Mouse (Mus musculus): ENCODE measurements around the gene Arih1. TPM values are rescaled to one million over a fixed set of nuclear protein-coding genes. Genes with fewer than 3 reads are reported as not detected.

The Arih1 gene
- polyA plus RNA-seq, 1 experiment from 2014 or later = 7.0 TPM

DNA sequence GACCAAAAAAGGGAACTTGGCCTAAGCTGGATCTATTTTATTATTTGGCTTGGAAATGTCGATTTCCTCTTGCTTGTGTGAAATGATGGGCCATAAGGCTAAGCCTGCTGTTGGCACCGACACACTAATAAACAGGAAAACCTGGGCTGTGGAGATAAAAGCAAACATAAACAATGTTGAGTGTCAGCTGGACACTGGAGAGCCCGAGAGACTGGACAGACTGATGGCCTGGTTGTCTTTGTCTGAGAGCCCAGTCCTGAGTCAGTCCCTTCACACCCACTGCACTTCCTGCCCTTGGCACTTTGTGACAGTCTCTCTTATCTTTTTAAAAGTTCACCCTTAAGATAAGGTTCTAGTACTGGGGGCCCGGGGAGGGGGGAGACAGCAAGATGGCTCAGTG, 36.5 kb upstream of the Arih1 start:
- Histone ChIP-seq H3K4me2 (replicated peaks; ENCODE audit: low read depth, low read length) (no peak overlapping the region), H3K9ac (replicated peaks; ENCODE audit: low read depth) (no peak overlapping the region), H3K27me3 (replicated peaks; ENCODE audit: insufficient read depth, low read length) (no peaks in the 10 kb centered on the region), H3K4me3 (ENCODE audit: low read depth, low read length) (no peak overlapping the region), H3K4me1 (ENCODE audit: insufficient read depth, low read depth, low read length) (no peaks in the 10 kb centered on the region), H3K27ac (ENCODE audit: low read length) (no peak overlapping the region), H3K36me3 (ENCODE audit: insufficient read depth, low read length) (no peaks in the 10 kb centered on the region), H3K9me3 (ENCODE audit: low read length) (no peaks in the 10 kb centered on the region)
- 19% methylated on average over 4 of the region's 4 CpGs for WGBS
- ATAC-seq = peak; percentile 87
- peak; percentile 52 for DNase-seq (ENCODE audit: low spot score)
- peak; percentile 78 for TF ChIP-seq EP300 (IDR thresholded peaks at IDR 0.05)
- TF ChIP-seq CTCF (IDR thresholded peaks at IDR 0.05) = no peak

- Histone ChIP-seq H3K4me2 (replicated peaks; ENCODE audit: low read depth, low read length) (no peak overlapping the region), H3K27me3 (replicated peaks; ENCODE audit: insufficient read depth, low read length) (no peaks in the 10 kb centered on the region), H3K9me3 (ENCODE audit: low read length) (no peaks in the 10 kb centered on the region), H3K36me3 (ENCODE audit: insufficient read depth, low read length) (no peaks in the 10 kb centered on the region), H3K27ac (ENCODE audit: low read length) (no peak overlapping the region), H3K9ac (replicated peaks; ENCODE audit: low read depth) (no peak overlapping the region), H3K4me3 (ENCODE audit: low read depth, low read length) (no peak overlapping the region), H3K4me1 (ENCODE audit: insufficient read depth, low read depth, low read length) (no peaks in the 10 kb centered on the region)
- DNase-seq (ENCODE audit: low spot score) = no peak
- TF ChIP-seq EP300 (IDR thresholded peaks at IDR 0.05) = no peak
- TF ChIP-seq CTCF (IDR thresholded peaks at IDR 0.05) = no peak
- 73% methylated on average over 2 of the region's 2 CpGs for WGBS
- ATAC-seq = 0 out of 2 replicates have a peak, but pooled peaks have one; percentile 28
Measured at GRCm38 (mm10) chr9:59519396-59519795, 33.0 kb upstream of the Arih1 start.

- H3K4me3 ChIP-seq (ENCODE audit: low read depth, low read length) = no peak overlapping the region
- ATAC-seq (no peak), DNase-seq (ENCODE audit: low spot score) (peak; percentile 31)
- no peaks in the 10 kb centered on the region for H3K36me3 ChIP-seq (ENCODE audit: insufficient read depth, low read length)
- no peaks in the 10 kb centered on the region for H3K27me3 ChIP-seq (replicated peaks; ENCODE audit: insufficient read depth, low read length)
- H3K9me3 ChIP-seq (ENCODE audit: low read length) = no peaks in the 10 kb centered on the region
- 29% methylated on average over 5 of the region's 5 CpGs for WGBS
- no peaks in the 10 kb centered on the region for H3K4me1 ChIP-seq (ENCODE audit: insufficient read depth, low read depth, low read length)
- H3K27ac ChIP-seq (ENCODE audit: low read length) = no peak overlapping the region
- H3K4me2 ChIP-seq (replicated peaks; ENCODE audit: low read depth, low read length) = no peak overlapping the region
- TF ChIP-seq EP300 (IDR thresholded peaks at IDR 0.05) = no peak
- no peak for TF ChIP-seq CTCF (IDR thresholded peaks at IDR 0.05)
- H3K9ac ChIP-seq (replicated peaks; ENCODE audit: low read depth) = no peak overlapping the region
Measured at GRCm38 (mm10) chr9:59518976-59519375, 32.6 kb upstream of the Arih1 start.

DNA sequence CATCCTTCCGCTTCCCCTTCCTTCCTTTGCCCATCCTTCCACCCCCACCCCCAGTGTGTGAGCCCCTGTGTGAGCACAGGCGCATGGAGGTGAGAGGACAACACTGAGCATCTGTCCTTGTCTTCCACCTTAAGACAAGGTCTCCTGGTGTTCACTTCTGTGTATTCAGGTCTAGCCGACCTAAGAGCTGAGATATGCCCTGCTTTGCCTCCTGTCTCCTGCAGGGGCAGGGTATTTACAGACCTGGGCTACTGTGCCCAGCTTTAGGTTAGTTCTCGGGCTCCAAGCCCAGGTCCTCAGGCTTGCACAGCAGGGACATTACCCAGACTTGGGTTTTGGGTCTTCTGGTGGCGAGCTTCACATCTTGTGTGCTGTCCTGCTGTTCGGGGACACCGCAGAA, 30.7 kb upstream of the Arih1 start:
- H3K4me1 ChIP-seq (ENCODE audit: insufficient read depth, low read depth, low read length) = no peaks in the 10 kb centered on the region
- H3K27me3 ChIP-seq (replicated peaks; ENCODE audit: insufficient read depth, low read length) = no peaks in the 10 kb centered on the region
- H3K27ac ChIP-seq (ENCODE audit: low read length) = no peak overlapping the region
- H3K4me3 ChIP-seq (ENCODE audit: low read depth, low read length) = no peak overlapping the region
- H3K36me3 ChIP-seq (ENCODE audit: insufficient read depth, low read length) = no peaks in the 10 kb centered on the region
- WGBS = 56% methylated on average over 7 of the region's 7 CpGs
- no peaks in the 10 kb centered on the region for H3K9me3 ChIP-seq (ENCODE audit: low read length)
- H3K9ac ChIP-seq (replicated peaks; ENCODE audit: low read depth) = no peak overlapping the region
- H3K4me2 ChIP-seq (replicated peaks; ENCODE audit: low read depth, low read length) = no peak overlapping the region
- DNase-seq (ENCODE audit: low spot score) (no peak), ATAC-seq (no peak)
- TF ChIP-seq EP300 (IDR thresholded peaks at IDR 0.05) (no peak), CTCF (IDR thresholded peaks at IDR 0.05) (peak; percentile 41)

GRCm38 (mm10) chr9:59515069-59515468, 28.7 kb upstream of the Arih1 start:
- Histone ChIP-seq H3K4me1 (ENCODE audit: insufficient read depth, low read depth, low read length) (no peaks in the 10 kb centered on the region), H3K9ac (replicated peaks; ENCODE audit: low read depth) (no peak overlapping the region), H3K4me2 (replicated peaks; ENCODE audit: low read depth, low read length) (no peak overlapping the region), H3K27me3 (replicated peaks; ENCODE audit: insufficient read depth, low read length) (no peaks in the 10 kb centered on the region), H3K4me3 (ENCODE audit: low read depth, low read length) (no peak overlapping the region), H3K27ac (ENCODE audit: low read length) (no peak overlapping the region), H3K9me3 (ENCODE audit: low read length) (no peaks in the 10 kb centered on the region), H3K36me3 (ENCODE audit: insufficient read depth, low read length) (no peaks in the 10 kb centered on the region)
- ATAC-seq (no peak), DNase-seq (ENCODE audit: low spot score) (no peak)
- TF ChIP-seq CTCF (IDR thresholded peaks at IDR 0.05) = no peak
- TF ChIP-seq EP300 (IDR thresholded peaks at IDR 0.05) = no peak
- WGBS = 28% methylated on average over 3 of the region's 3 CpGs

GRCm38 (mm10) chr9:59512381-59512780, 26.0 kb upstream of the Arih1 start:
- no peaks in the 10 kb centered on the region for H3K9me3 ChIP-seq (ENCODE audit: low read length)
- H3K27ac ChIP-seq (ENCODE audit: low read length) = no peak overlapping the region
- no peak overlapping the region for H3K4me2 ChIP-seq (replicated peaks; ENCODE audit: low read depth, low read length)
- TF ChIP-seq CTCF (IDR thresholded peaks at IDR 0.05) (no peak), EP300 (IDR thresholded peaks at IDR 0.05) (no peak)
- 38% methylated on average over 4 of the region's 4 CpGs for WGBS
- no peak for DNase-seq (ENCODE audit: low spot score)
- no peaks in the 10 kb centered on the region for H3K27me3 ChIP-seq (replicated peaks; ENCODE audit: insufficient read depth, low read length)
- H3K4me1 ChIP-seq (ENCODE audit: insufficient read depth, low read depth, low read length) = no peaks in the 10 kb centered on the region
- H3K36me3 ChIP-seq (ENCODE audit: insufficient read depth, low read length) = no peaks in the 10 kb centered on the region
- H3K4me3 ChIP-seq (ENCODE audit: low read depth, low read length) = no peak overlapping the region
- no peak for ATAC-seq
- H3K9ac ChIP-seq (replicated peaks; ENCODE audit: low read depth) = no peak overlapping the region

- H3K9me3 ChIP-seq (ENCODE audit: low read length) = no peaks in the 10 kb centered on the region
- no peak for TF ChIP-seq CTCF (IDR thresholded peaks at IDR 0.05)
- TF ChIP-seq EP300 (IDR thresholded peaks at IDR 0.05) = no peak
- no peaks in the 10 kb centered on the region for H3K4me1 ChIP-seq (ENCODE audit: insufficient read depth, low read depth, low read length)
- H3K36me3 ChIP-seq (ENCODE audit: insufficient read depth, low read length) = no peaks in the 10 kb centered on the region
- no peak for DNase-seq (ENCODE audit: low spot score)
- H3K4me3 ChIP-seq (ENCODE audit: low read depth, low read length) = no peak overlapping the region
- no peaks in the 10 kb centered on the region for H3K27me3 ChIP-seq (replicated peaks; ENCODE audit: insufficient read depth, low read length)
- WGBS = 65% methylated on average over 1 of the region's 1 CpGs
- H3K9ac ChIP-seq (replicated peaks; ENCODE audit: low read depth) = no peak overlapping the region
- H3K4me2 ChIP-seq (replicated peaks; ENCODE audit: low read depth, low read length) = no peak overlapping the region
- no peak overlapping the region for H3K27ac ChIP-seq (ENCODE audit: low read length)
- ATAC-seq = no peak
Measured at GRCm38 (mm10) chr9:59508146-59508545, 21.7 kb upstream of the Arih1 start.
